Mouse (Mus musculus): ENCODE measurements around the gene Spsb1.
A peak's percentile ranks its signal among the peaks of the same experiment; 100 is the strongest.

The Spsb1 gene

DNA sequence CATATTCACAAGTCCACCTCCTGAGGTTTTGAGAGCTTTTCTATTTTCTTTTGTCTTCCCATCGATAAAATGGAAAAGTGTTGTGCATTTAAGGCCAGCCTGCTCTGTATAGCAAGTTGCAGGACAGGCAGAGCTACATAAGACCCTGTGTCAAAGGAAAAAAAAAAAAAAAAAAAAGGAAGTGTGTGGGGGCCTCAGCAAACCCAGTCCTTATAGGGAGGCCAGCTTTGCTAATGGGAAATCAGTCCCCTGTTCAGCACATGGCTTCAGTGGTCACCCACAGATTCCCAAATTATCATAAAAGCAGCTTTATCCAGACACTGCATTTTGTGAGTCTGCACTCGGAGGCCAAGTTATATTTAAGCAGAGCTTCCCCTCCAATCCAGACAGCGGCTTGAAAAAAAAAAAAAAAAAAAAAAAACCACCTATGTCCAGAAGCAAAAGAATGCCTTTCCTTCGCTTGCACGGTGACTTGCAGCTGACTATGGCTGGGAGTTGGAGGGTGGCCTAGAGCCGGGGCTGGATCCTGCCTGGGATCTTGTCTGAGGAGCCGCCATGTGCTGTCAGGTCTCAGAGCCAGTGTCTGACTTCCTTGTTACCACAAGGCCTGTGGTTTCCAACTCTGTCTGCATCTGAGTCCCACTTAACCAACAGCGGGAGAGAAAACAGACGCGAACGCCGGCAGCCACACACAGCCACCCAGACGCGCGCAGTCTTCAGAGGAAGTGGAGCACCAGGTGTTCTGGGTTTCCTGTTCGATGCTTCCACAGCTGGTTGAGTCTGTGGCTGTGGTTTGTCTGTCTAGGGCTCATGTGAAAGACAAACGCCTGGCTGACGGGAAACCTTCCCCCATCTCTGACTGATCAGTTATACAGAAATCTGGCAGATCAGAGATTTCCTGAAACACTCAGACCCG lies 98.7 kb downstream of the Spsb1 start:
- no peak for DNase-seq (ENCODE audit: low spot score)

DNA sequence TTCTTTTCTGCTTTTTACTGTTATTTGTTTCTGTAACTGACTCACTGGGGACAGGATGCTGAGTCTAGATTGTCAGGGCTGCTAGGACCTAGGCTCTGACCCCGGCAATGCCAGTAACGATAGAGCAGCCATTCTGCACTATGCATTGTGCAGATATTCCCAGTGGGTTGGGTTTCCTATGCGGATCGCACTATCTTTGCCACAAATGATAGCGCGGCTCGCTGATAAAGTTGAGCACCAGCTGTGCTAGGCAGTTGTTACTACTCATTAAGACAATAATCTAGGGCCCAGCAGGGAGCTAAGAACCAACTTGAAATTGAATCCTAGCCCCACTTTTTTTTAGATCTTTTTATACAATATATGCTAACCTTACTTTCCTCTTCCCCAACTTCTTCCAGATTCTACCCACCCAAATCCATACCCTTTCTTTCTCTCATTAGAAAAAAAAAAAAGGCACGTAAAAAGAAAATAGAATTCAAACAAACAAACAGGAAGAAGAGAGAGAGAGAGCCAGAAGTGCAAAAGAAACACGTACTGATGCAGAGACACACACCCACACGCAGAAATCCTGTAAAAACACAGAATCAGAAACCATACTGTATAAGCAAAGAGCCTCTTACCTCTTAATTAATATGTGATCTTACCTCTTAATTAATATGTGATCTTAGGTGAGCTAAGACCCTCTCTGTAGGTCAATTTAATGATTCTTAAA lies 99.5 kb downstream of the Spsb1 start:
- no peak for DNase-seq (ENCODE audit: low spot score)

DNA sequence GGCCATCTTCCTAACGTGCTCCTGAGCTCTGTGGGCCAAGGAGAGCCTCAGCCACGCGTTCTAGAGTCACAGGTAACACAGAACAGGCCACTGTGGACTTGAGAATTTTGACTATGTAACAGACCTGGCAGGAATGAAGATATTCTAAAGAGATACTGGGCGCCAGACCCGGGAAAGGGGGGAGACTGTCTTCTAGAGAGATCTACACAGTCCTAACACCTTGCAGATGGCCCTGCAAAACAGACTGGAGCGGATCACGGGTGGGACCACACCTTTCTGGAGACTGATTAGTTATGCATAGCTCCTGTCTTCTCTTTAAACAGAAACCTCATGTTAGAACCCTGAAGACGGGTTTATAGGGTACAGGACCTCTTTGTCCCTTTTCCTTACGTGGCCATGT lies 100.1 kb downstream of the Spsb1 start:
- no peak for DNase-seq (ENCODE audit: low spot score)

DNA sequence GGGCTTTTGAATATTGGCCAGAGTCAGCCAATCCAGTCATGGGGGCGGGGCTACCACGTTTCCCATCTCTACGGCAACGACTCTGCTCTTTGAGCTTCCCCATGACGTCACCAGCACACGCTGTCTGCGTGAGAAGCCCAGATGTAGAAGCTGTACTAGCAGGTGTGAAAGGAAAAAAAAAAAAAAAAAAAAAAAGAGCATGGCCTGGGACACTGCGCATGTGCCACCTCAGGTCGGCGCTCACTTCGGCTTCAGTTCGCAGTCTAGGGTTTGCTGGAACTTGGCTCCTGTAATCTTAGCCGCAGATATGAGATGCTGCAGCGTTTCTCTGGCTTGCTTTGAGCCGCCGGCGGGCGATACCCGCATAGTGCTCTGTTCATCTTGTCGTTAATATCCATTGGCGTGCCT lies 100.5 kb downstream of the Spsb1 start:
- DNase-seq (ENCODE audit: low spot score), result peak; percentile 47

DNA sequence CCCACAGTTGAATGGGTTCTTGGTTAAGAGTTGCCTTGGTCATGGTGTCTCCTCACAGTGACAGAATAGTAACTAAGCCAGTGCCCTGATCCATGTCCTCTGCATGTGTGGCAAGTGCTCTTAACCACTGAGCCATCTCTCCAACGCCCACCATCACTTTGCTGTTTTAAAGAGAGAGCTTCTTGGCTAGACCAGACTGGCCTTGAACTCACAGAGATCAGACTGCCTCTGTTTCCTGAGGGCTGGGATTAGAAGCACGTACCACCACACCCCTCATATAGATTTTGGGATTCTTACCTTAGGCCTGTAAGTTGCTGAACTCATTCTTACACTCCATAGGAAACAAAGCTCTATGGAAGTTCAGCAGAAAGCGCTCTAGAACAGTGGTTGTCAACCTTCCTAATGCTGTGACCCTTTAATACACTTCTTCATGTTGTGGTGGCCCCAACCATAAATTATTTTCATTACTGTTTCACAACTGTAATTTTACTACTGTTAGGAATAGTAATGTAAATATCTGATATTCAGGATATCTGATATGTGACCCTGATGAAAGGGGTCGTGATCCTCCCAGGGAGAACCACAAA lies 101.1 kb downstream of the Spsb1 start:
- DNase-seq (ENCODE audit: low spot score), result no peak

DNA sequence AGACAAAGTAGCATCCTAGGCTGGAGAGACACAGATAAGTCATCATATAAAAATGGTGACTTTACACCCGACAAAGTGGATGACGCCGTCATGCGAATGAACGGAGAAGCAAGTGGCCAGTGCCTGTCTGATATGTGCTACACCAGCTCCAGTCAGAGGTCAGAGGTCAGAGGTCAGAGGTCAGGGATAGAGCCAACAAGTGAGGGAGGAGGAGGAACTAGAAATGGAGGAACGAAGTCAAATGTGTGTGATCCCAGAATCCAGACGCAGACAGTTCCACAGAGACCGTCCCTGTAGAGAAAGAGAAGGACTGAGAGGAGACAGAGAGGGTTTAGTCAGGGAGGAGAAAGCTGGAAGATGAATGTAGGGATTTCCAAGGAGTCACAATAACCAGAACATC lies 103.3 kb downstream of the Spsb1 start:
- peak; percentile 50 for DNase-seq (ENCODE audit: low spot score)

DNA sequence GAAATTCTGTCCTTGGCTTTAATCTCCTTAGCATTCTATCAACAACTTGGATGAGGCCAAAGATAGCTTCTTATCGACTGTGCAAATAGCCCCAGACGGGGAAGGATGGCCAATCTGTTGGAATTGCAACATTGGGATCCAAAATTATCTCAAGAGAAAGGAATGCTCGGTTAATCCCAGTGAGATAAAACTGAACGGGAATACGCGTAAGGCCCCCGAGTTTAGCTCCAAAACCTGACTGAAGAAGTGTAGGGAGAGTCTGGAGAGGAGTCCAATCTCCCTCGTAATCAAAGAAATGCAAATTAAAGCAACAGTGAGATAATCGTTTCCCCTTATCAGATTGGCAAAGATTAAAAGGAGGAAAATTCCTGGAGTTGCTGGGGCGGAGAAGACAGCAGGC lies 104.2 kb downstream of the Spsb1 start:
- peak; percentile 57 for DNase-seq (ENCODE audit: low spot score)

DNA sequence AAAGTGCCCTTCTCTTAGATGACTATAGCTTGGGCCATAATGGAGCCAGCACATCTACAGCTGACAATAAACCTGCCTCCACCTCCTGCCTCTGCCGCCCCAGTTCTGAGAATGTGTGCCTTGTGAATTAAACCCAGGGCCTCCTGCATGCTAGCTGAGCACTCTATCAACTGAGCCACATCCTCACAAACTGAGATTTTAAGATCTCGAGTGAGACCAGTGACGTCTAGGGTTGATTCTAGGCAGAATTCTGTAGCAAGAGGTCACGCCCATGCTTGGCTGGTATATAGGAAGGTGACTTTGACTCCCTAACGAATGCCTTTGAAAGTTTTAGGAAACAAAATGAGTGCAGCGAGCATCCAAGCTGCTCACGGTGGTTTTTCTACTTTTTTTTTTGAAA lies 104.8 kb downstream of the Spsb1 start:
- DNase-seq (ENCODE audit: low spot score), result no peak

DNA sequence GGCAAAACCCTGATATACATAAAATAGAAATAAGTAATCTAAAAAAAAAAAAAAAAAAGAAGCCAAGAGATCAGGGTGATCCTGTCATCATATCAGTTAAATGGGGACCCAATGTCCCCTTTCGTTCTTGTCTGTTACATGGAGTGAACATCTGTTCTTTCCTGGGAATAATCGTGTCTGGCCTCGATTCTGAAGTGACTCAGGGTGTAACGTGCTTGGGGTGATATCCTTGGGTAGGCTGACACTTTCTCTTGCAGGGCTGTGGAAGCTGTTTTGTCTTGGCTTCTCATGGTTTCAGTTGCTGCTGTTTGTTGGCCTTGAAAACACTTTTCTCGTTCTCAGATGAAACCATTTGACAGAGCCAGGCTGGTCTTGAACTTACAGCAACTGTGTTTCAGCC lies 105.8 kb downstream of the Spsb1 start:
- DNase-seq (ENCODE audit: low spot score), result no peak

DNA sequence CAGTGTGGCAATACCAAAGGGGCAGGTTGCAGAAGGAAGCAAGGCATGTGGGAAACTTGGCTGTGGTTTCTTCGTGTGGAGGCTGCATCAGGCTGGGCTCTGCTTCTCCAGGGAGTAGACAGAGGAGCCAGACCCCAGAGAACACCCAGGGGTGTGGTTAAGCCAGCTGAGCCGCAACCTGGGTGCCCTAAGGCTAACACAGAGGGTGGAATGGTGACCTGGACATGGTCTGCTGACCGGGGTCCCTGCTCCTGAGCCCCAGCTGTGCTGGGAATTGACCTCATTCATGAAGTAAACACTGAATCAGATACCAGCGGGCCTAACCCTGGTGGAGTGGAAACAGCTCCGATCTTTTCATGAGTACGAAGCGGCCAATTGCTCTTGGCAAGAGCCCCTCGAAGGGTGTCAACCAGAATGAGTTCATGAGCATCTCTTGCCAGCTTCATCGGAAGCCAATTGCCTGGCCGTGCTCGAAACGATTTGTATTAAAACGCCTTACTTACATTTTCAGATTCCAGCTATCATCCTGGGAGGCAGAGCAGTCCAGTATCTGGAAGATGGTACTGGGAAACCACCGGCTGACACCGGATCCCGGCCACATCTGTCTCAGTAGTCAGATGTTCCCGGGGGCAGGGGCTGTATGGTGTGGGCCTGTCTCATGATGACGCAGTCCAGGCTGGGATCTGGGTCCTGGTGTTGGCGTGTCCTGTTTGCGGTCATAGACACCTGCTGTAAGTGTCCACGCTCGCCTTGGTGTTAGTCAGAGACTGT lies 107.8 kb downstream of the Spsb1 start:
- DNase-seq (ENCODE audit: low spot score), result no peak

All from yolk sac, embryonic 10.5 days (tissue).